Mouse (Mus musculus): ENCODE measurements around the gene Lce1h. TPM values are rescaled to one million over a fixed set of nuclear protein-coding genes. Genes with fewer than 3 reads are reported as not detected.

The Lce1h gene
- not detected in 2 replicates for polyA plus RNA-seq (2015; fragmentation: Nextera tagmentation; extraction: Ambion mirVana)

DNA sequence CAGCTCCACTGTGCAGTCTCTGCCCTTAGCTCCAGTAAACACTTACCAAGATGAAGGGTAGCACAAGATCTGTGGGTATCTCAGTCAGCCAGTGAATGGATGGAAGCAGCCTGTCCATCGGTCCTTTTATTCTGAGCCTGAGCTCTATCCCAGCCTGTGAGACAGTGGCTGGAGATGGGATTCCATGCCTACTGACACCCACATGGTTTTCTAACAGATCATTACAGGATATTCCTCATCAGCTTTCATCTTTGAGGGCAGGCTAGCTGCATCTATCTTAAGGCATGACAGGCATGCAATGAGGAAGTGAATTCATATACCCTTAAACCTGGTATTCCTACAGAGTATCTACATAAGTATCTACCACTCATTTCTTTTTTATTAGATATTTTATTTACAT is at the start of gene Lce1h:
Gene Lce1h (minus strand): TSS at position 101 of the 400 bp plus-strand sequence.
- 79% methylated on average over 1 of the region's 1 CpGs for WGBS (ENCODE audit: insufficient replicate concordance)

DNA sequence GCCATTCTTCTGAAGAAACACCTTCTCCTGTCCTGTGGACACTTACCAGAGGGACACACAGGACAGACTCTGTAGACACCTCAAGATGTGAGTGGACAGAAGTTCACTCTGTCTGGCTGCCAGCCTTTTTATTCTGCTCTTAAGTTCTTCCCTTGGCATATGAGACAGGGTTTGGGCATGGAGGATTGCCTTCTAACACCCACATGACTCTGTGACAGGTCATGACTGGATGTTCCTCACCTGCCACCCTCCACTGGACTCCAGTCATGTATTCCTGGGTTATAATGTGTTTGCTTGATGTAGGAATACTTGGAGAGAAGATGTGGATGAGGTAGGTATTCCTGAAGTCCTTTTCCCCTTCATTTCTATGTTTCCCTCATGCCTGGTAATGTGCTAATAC is 42.9 kb upstream of the Lce1h start, which contains the start of gene Lce1k:
Gene Lce1k (minus strand): TSS at position 101 of the 400 bp plus-strand sequence.
- Histone ChIP-seq H3K27ac (no peak within 1 kb of the TSS), H3K9me3 (replicated peaks) (no peaks in the 10 kb centered on the region), H3K9ac (no peak within 1 kb of the TSS), H3K36me3 (no peaks in the 10 kb centered on the region), H3K4me3 (replicated peaks) (no peak within 1 kb of the TSS), H3K4me2 (no peak within 1 kb of the TSS), H3K27me3 (no peaks in the 10 kb centered on the region), H3K4me1 (replicated peaks) (no peaks in the 10 kb centered on the region)
- DNase-seq (no peak), ATAC-seq (ENCODE audit: low read depth) (no peak)

More for the DNA sequence above, at the start of gene Lce1h:
- no peaks in the 10 kb centered on the region for H3K4me1 ChIP-seq (replicated peaks)
- H3K4me2 ChIP-seq = no peak within 1 kb of the TSS
- no peak within 1 kb of the TSS for H3K4me3 ChIP-seq (replicated peaks)
- H3K36me3 ChIP-seq = no peaks in the 10 kb centered on the region
- no peak for ATAC-seq (ENCODE audit: low read depth)
- no peaks in the 10 kb centered on the region for H3K27me3 ChIP-seq
- H3K27ac ChIP-seq = no peak within 1 kb of the TSS
- no peaks in the 10 kb centered on the region for H3K9me3 ChIP-seq (replicated peaks)
- DNase-seq = no peak
- H3K9ac ChIP-seq = no peak within 1 kb of the TSS

DNA sequence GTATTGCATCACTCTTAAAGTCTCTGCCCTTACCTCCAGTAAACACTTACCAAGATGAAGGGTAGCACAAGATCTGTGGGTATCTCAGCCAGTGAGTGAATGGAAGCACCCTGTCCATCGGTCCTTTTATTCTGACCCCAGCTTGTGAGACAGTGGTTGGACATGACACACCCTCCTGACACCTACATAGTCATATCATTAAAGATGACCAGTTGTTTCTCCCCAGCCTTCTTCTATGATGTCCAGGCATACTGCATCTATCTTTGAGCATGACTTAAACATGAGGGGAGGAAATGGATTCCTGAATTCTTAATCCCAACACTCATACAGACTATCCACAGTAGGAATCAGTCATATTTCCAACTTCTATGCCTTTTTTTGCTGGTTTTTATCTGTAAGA is 25.5 kb upstream of the Lce1h start, which contains the start of gene Lce1j:
Gene Lce1j (minus strand): TSS at position 101 of the 400 bp plus-strand sequence.
- Histone ChIP-seq H3K27me3 (no peaks in the 10 kb centered on the region), H3K9me3 (replicated peaks) (no peaks in the 10 kb centered on the region), H3K4me2 (no peak within 1 kb of the TSS), H3K4me3 (replicated peaks) (no peak within 1 kb of the TSS), H3K36me3 (no peaks in the 10 kb centered on the region), H3K27ac (no peak within 1 kb of the TSS), H3K9ac (no peak within 1 kb of the TSS), H3K4me1 (replicated peaks) (no peaks in the 10 kb centered on the region)
- DNase-seq = no peak
- no peak for ATAC-seq (ENCODE audit: low read depth)
- WGBS (ENCODE audit: insufficient replicate concordance) = 61% methylated on average over 1 of the region's 1 CpGs

DNA sequence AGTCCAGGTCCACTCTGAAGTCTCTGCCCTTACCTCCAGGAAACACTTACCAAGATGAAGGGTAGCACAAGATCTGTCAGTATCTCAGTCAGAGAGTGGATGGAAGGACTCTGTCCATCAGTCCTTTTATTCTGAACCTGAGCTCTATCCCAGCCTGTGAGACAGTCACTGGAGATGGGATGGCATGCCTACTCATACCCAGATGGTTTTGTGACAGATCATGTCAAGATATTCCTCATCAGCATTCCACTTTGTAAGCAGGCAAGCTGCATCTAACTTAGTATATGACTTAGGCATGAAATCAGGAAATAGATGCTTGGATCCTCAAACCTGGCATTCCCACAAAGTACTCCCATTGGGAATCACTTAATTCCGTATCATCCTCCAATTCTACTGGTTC is 13.9 kb upstream of the Lce1h start, which contains the start of gene Lce1i:
Gene Lce1i (minus strand): TSS at position 101 of the 400 bp plus-strand sequence.
- H3K4me3 ChIP-seq (replicated peaks) = no peak within 1 kb of the TSS
- H3K27ac ChIP-seq = no peak within 1 kb of the TSS
- DNase-seq (no peak), ATAC-seq (ENCODE audit: low read depth) (no peak)
- 40% methylated on average over 1 of the region's 1 CpGs for WGBS (ENCODE audit: insufficient replicate concordance)
- H3K9ac ChIP-seq = no peak within 1 kb of the TSS
- H3K4me1 ChIP-seq (replicated peaks) = no peaks in the 10 kb centered on the region
- no peaks in the 10 kb centered on the region for H3K9me3 ChIP-seq (replicated peaks)
- no peaks in the 10 kb centered on the region for H3K27me3 ChIP-seq
- no peak within 1 kb of the TSS for H3K4me2 ChIP-seq
- no peaks in the 10 kb centered on the region for H3K36me3 ChIP-seq

GRCm38 (mm10) chr3:92771573-92771972 is 6.7 kb upstream of the Lce1h start:
- no peak for ATAC-seq (ENCODE audit: low read depth)
- Histone ChIP-seq H3K9ac (no peak overlapping the region), H3K27ac (no peak overlapping the region), H3K4me3 (replicated peaks) (no peak overlapping the region), H3K36me3 (no peaks in the 10 kb centered on the region), H3K4me2 (no peak overlapping the region), H3K9me3 (replicated peaks) (no peaks in the 10 kb centered on the region), H3K27me3 (no peaks in the 10 kb centered on the region), H3K4me1 (replicated peaks) (no peaks in the 10 kb centered on the region)
- 10% methylated on average over 3 of the region's 3 CpGs for WGBS (ENCODE audit: insufficient replicate concordance)
- DNase-seq = no peak

DNA sequence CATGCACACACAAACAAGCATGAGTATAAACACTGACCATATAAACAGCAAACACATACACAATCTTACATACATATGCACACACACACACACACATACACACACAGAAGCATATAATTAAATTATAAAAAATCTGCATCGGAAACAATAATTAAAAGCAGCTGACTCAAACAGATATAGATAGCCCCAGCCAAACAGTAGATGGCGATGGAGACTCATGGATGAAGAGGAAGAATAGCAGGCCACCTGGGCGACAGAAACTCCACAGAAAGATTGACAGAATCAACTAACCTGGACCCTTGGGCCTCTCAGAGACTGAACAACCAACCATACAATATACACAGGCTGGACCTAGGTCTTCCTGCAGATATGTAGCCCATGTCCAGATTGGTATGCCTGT is 11.7 kb downstream of the Lce1h start:
- no peaks in the 10 kb centered on the region for H3K27me3 ChIP-seq
- no peak for DNase-seq
- WGBS (ENCODE audit: insufficient replicate concordance) = 36% methylated on average over 3 of the region's 3 CpGs

GRCm38 (mm10) chr3:92752238-92752637 is 12.6 kb downstream of the Lce1h start, which contains the start of gene Lce1g:
Lce1g (minus strand) TSS chr3:92752338.
- ATAC-seq (ENCODE audit: low read depth) (no peak), DNase-seq (no peak)
- WGBS (ENCODE audit: insufficient replicate concordance) = 52% methylated on average over 1 of the region's 1 CpGs
- H3K9ac ChIP-seq = no peak within 1 kb of the TSS
- no peaks in the 10 kb centered on the region for H3K9me3 ChIP-seq (replicated peaks)
- H3K36me3 ChIP-seq = no peaks in the 10 kb centered on the region
- no peak within 1 kb of the TSS for H3K4me2 ChIP-seq
- H3K27me3 ChIP-seq = no peaks in the 10 kb centered on the region
- H3K27ac ChIP-seq = no peak within 1 kb of the TSS
- H3K4me1 ChIP-seq (replicated peaks) = no peaks in the 10 kb centered on the region
- H3K4me3 ChIP-seq (replicated peaks) = no peak within 1 kb of the TSS

More for the DNA sequence above, 11.7 kb downstream of the Lce1h start:
- no peak overlapping the region for H3K4me2 ChIP-seq
- no peak overlapping the region for H3K9ac ChIP-seq
- no peak for ATAC-seq (ENCODE audit: low read depth)
- no peaks in the 10 kb centered on the region for H3K4me1 ChIP-seq (replicated peaks)
- H3K27ac ChIP-seq = no peak overlapping the region
- no peaks in the 10 kb centered on the region for H3K36me3 ChIP-seq
- H3K9me3 ChIP-seq (replicated peaks) = no peaks in the 10 kb centered on the region
- no peak overlapping the region for H3K4me3 ChIP-seq (replicated peaks)

- DNase-seq = no peak
- 39% methylated on average over 1 of the region's 1 CpGs for WGBS (ENCODE audit: insufficient replicate concordance)
- Histone ChIP-seq H3K4me1 (replicated peaks) (no peaks in the 10 kb centered on the region), H3K27me3 (no peaks in the 10 kb centered on the region), H3K27ac (no peak within 1 kb of the TSS), H3K4me2 (no peak within 1 kb of the TSS), H3K4me3 (replicated peaks) (no peak within 1 kb of the TSS), H3K36me3 (no peaks in the 10 kb centered on the region), H3K9ac (no peak within 1 kb of the TSS), H3K9me3 (replicated peaks) (no peaks in the 10 kb centered on the region)
- no peak for ATAC-seq (ENCODE audit: low read depth)
Observed at GRCm38 (mm10) chr3:92738996-92739395, 25.9 kb downstream of the Lce1h start, which contains the start of gene Gm38119. Gm38119 (minus strand) TSS chr3:92739096.

DNA sequence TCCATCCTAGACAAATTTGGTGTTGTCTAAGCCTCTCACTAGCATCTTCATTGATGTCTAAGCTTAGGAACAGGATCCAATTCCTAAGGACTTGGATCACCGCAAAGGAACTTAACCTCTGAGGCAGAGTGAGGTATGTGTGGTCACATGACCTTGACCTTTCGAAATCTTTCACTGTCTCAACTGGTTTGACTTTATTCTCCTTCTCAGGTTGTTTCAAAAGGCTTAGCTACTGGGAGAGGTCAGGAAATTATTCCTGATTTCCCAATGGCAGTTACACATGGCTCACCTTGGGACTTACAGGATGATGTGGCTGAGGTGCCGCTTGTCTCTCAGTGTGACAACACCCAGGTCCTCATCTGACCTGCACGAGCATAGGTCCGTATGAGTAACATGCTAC is 42.2 kb downstream of the Lce1h start:
- Histone ChIP-seq H3K4me3 (replicated peaks) (no peak overlapping the region), H3K36me3 (no peaks in the 10 kb centered on the region), H3K4me2 (no peak overlapping the region), H3K4me1 (replicated peaks) (no peaks in the 10 kb centered on the region), H3K9me3 (replicated peaks) (no peaks in the 10 kb centered on the region), H3K9ac (no peak overlapping the region), H3K27ac (no peak overlapping the region), H3K27me3 (no peaks in the 10 kb centered on the region)
- 70% methylated on average over 5 of the region's 5 CpGs for WGBS (ENCODE audit: insufficient replicate concordance)
- ATAC-seq (ENCODE audit: low read depth) (no peak), DNase-seq (no peak)

DNA sequence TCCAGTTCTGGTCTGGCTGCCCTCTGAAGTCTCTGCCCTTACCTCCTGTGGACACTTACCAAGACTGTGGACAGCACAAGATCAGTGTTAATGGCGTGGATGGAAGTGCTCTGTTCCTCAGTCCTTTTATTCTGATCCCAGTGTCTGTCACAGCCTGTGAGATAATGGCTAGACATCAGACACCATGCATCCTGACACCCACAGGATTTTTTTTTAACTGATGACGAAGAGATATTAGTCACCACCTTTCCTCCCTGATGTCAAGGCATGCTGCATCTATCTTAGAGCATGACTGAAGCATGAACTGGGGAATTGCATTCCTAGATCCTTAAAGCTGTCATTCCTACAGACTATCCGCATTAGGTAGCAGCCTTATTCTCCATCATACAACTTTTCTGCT is 44.6 kb downstream of the Lce1h start, which contains the start of gene Lce1f:
Gene Lce1f (minus strand): TSS at position 101 of the 400 bp plus-strand sequence.
- no peak within 1 kb of the TSS for H3K4me2 ChIP-seq
- H3K4me1 ChIP-seq (replicated peaks) = no peaks in the 10 kb centered on the region
- H3K4me3 ChIP-seq (replicated peaks) = no peak within 1 kb of the TSS
- H3K9ac ChIP-seq = no peak within 1 kb of the TSS
- no peaks in the 10 kb centered on the region for H3K9me3 ChIP-seq (replicated peaks)
- no peaks in the 10 kb centered on the region for H3K36me3 ChIP-seq
- H3K27ac ChIP-seq = no peak within 1 kb of the TSS
- ATAC-seq (ENCODE audit: low read depth) = no peak
- DNase-seq = no peak
- WGBS (ENCODE audit: insufficient replicate concordance) = 49% methylated on average over 3 of the region's 3 CpGs
- H3K27me3 ChIP-seq = no peaks in the 10 kb centered on the region

- DNase-seq (no peak), ATAC-seq (ENCODE audit: low read depth) (no peak)
Observed at GRCm38 (mm10) chr3:92715122-92715521, 49.7 kb downstream of the Lce1h start.

More at GRCm38 (mm10) chr3:92715122-92715521, 49.7 kb downstream of the Lce1h start:
- Histone ChIP-seq H3K4me3 (replicated peaks) (no peak overlapping the region), H3K4me2 (no peak overlapping the region), H3K9ac (no peak overlapping the region), H3K27ac (no peak overlapping the region), H3K9me3 (replicated peaks) (no peaks in the 10 kb centered on the region), H3K27me3 (no peaks in the 10 kb centered on the region), H3K36me3 (no peaks in the 10 kb centered on the region), H3K4me1 (replicated peaks) (no peaks in the 10 kb centered on the region)
